Mouse (Mus musculus) adrenal gland, adult (tissue): ENCODE measurements at regions not wholly inside any gene's neighbourhood (a gene's known extent, or its start where the extent isn't known, plus 50 kb on each side); places are given as distances from the start of the nearest gene placed in this dataset.

Experiments
- DNase-seq, 2 experiments: peaks; one replicate each; pipeline ENCODE4 v3.0.0; 2022 to 2023; ENCODE audit warnings: low spot score in 1 of 2; ENCODE audit not compliant: inconsistent age in 2 of 2

GRCm38 (mm10) chr10:14231464-14231863 lies 265.6 kb downstream of the Hivep2 start:
- DNase-seq = no peak

- DNase-seq = no peak
Measured at GRCm38 (mm10) chr10:14217284-14217683, 251.4 kb downstream of the Hivep2 start.

DNA sequence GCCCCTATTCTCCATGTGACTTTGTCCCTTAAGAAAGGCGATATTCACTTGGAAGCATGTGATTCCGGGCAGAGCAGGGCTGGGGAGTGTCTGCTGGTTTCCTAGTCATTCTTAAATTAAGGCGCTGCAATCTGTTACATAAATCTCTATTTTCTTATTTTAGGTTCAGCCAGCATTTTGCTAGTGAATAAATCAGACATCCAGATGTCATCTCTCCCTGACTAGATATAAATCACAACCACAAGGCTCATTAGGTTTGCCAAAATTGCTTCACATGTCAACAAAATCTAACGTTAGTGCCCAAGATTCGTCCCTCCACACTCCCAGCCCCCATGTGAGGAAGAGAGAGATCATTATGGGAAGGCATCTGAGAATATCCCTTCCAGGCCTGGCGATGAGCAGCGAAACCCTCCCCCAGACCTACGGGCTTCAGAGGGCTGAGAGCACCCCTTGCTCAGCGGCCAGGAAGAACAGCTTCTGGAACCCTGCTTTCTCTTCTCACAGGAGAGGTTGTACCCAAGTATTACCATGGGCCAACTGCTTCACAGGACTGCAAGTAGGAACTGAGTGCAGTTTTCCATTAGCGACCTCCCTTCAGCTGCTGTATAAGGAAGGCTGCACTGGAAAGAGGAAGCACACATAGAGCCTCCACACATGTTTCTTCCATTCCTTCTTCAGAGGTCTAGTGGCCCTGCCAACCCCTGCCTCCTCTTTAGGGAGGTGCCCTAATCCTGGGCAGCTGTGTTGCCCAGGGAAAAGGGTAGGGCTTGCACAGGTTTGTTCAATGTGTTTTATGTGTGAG lies 250.5 kb downstream of the Hivep2 start:
- DNase-seq = no peak

DNA sequence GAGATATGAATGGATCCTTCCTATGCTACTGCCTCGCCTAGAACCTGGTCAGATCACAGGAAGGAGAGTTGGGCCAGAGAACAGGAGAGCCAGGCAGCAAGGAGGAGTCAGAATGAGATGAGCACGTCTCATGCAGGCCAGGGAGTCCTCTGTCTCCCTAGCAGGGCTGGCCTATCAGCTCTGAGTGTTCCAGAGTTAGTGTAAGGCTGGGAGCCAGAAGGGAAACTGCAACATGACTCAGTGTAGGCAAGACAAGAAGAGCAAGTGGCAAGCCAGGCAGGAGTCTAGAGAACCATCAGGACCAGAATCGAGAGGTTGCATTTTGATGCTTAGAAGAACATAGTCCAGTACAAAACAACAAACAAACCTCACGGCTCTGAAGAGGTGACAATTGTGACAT lies 249.6 kb downstream of the Hivep2 start:
- no peak for DNase-seq

- DNase-seq = no peak
Measured at GRCm38 (mm10) chr10:14213536-14213935, 247.7 kb downstream of the Hivep2 start.

DNA sequence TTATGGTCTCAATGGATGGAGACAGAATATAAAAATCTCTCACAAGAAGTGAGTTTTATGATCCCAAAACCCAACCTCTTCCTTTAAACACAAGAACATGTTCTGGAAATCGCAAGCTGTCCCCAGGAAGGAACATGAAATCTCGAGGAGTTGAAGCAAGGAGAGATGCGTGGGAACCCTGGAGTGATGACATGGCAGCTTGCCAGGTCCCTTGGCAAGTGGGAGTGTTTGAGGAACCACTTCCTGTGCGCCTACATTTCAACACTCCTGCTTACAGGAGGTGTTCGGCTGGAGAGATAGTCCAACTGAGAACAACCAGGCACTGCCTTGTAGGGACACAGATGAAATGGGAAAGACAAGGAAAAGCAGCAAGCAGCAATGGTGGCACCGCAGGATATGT lies 246.1 kb downstream of the Hivep2 start:
- no peak for DNase-seq

GRCm38 (mm10) chr10:14211481-14211880 lies 245.6 kb downstream of the Hivep2 start:
- DNase-seq = no peak

DNA sequence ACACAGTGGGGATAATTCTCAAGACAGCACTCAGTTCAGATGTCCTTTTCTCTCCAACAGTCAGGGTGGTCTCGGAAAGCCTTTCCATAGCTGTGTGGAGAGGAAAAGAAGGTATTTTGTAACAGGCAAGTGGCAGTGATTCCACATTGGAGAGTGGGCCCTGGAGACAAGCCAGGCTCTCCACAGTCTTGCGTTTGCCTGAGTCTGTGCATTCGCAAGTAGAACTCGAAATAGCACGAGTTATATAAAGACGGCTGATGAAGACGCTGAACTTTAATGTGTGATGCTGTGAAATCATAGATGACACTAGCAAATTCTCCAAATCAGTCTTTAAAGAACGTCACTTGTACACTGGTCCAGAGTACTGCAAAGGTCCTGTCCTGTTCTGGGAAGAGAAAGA lies 244.6 kb downstream of the Hivep2 start:
- no peak for DNase-seq

- no peak for DNase-seq
Measured at GRCm38 (mm10) chr10:14210045-14210444, 244.2 kb downstream of the Hivep2 start.

- DNase-seq = no peak
Measured at GRCm38 (mm10) chr10:14208206-14208605, 242.3 kb downstream of the Hivep2 start.

DNA sequence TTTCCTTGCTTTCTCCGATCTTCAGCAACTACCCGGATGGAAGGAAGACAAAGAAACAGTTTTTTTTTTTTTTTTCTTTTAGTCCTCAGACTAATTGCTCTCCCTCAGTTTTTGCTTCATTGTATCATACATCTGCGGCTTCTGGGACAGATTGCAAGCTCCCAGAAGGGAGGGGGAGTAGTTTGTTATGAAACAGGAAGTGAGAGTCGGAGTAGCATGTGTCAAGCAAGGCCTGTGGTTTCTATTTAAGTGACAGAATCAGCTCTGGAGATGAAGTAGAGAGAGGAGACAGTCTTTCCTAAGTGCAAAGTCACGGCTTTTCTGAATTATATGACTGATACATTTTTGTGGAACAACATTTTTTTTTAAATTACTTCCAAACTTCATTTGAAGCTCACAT lies 241.7 kb downstream of the Hivep2 start:
- peak in 1 of 2 experiments; percentile 40 for DNase-seq

DNA sequence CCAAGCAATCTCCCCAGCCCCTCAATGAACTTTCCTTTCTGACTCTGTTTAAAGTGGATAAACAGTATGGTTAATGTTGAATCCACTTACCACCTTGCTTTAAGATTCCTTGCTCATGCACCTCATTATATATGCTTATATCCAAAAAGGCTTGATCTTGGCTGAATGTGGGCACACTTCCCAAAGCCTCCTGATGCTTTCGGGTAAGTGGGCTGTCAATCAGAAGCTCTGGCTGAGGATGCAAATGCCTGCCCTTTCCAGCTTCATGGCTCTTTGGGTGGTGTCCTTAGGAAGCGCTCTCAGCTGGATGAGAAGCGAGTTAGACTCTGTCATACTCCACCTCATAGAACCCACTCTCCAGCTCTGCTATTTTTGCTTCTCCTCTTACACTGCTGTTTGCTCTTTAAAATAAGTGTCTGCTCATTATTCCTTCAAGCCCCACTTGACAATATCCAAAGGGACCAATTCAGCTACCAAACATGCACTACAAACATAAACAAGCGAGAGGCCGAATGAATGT lies 241.2 kb downstream of the Hivep2 start:
- DNase-seq = no peak
